Mouse (Mus musculus): Measurements from ENCODE around the gene Rnaseh2c.

Gene Rnaseh2c

GRCm38 (mm10) chr19:5579971-5580370 lies 21.7 kb upstream of the Rnaseh2c start:
- DNase-seq, result no peak

GRCm38 (mm10) chr19:5580776-5581175 lies 20.9 kb upstream of the Rnaseh2c start:
- no peak for DNase-seq

- DNase-seq, result no peak
Measured at GRCm38 (mm10) chr19:5581995-5582394, 19.7 kb upstream of the Rnaseh2c start.

GRCm38 (mm10) chr19:5589159-5589558 lies 12.5 kb upstream of the Rnaseh2c start:
- no peak for DNase-seq

- DNase-seq, result no peak
Measured at GRCm38 (mm10) chr19:5591888-5592287, 9.8 kb upstream of the Rnaseh2c start.

- DNase-seq, result no peak
Measured at GRCm38 (mm10) chr19:5599224-5599623, 2.4 kb upstream of the Rnaseh2c start.

DNA sequence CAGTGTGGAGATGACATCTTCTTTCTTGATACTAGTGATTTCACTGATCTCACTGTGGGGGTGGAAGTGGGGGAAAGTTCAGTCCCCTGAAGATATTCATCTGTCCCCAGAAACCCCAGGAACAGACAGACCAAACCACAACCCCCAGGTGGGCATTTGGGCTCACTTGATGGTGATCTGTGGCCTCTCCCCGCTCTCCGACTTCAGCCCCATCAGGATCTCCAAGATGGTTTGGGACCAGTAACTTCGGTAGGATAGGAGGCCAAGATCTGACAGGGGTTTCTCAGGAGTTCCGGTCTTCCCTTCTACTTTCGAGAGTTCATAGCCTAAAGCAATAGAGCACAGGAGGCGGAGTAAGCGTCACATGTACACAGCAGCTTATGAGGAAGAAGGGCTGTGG lies 2.0 kb downstream of the Rnaseh2c start:
- no peak for DNase-seq

DNA sequence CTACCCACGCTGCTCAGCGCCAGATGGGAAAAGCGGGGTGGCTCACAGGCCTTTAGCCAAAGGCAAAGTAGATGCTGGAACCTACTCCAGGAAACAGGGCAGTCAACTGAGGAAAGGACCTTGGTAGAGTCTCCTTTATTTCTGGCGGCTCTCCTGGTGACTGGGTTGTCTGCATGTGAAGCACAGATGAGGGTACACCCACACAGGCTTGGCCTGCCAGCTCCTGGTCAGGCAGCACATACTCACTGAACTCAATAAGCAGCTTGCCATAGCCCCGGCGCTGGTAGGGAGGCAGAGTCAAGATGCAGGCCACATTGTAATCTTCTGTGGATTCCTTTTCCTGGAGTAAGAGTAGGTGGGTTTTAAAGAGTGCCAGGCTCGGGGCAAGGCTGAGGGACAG lies 3.5 kb downstream of the Rnaseh2c start:
- DNase-seq, result no peak

DNA sequence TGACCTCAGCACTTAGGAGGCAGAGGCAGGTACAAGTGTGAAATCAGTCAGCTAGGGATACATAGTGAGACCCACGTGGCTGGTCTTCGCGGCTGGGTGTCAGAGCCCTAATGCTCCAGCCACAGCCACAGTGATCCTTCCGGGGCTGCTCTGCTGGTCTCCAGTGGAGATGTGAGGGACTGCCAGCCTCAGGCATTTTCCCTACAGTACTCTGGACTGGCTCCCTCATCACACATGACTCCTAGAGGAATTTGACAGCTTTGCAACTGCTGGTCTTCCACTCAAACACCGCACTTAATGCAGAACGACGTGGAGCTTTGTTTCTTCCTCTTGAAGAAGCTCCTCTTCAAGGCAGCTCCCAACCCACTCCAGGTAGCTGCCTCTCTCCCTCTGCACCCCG lies 4.5 kb downstream of the Rnaseh2c start:
- DNase-seq, result no peak

GRCm38 (mm10) chr19:5607705-5608410 lies 6.2 kb downstream of the Rnaseh2c start:
- no peak for DNase-seq

DNA sequence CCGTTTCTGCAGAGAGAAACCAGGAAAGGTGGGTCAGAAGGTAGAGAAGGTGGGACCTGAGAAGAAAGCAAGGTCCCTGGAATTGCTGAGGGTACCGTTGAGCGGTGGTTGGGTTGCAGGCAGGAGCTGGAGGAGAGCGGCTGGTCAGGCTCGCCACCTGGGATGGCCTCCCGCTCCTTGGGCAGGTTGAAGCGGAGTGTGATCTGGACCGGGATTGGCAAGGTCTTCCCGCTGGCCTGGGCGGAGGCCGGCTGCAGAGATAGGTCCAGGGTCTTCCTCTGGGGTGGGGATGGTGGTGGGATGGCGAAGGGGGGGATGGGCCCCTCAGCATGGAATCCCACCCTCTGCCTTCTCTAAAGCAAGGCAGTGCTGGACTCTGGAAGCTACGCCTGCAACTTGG lies 7.0 kb downstream of the Rnaseh2c start:
- DNase-seq, result no peak

- peak in 1 of 2 experiments; percentile 11 for DNase-seq
Measured at GRCm38 (mm10) chr19:5609171-5609546, 7.5 kb downstream of the Rnaseh2c start.

GRCm38 (mm10) chr19:5609547-5610404 lies 8.1 kb downstream of the Rnaseh2c start, which contains the start of gene Kat5:
Gene Kat5, minus strand, starts transcription at chr19:5610237.
- peak; percentile 80 to 89 for DNase-seq

DNA sequence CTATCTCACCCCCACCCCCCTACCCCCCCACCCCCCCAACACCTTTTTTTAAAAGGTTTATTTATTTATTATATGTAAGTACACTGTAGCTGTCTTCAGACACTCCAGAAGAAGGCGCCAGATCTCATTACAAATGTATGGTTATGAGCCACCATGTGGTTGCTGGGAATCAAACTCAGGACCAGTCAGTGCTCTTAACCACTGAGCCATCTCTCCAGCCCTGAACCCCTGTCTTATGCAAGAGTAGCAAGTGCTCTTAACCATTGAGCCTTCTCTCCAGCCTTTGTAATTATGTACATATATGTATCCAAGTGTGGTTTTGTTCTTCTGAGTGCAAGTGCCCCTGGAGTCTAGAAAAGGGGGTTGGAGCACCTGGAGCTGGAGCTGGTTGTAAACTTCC lies 10.3 kb downstream of the Rnaseh2c start:
- DNase-seq, result no peak

DNA sequence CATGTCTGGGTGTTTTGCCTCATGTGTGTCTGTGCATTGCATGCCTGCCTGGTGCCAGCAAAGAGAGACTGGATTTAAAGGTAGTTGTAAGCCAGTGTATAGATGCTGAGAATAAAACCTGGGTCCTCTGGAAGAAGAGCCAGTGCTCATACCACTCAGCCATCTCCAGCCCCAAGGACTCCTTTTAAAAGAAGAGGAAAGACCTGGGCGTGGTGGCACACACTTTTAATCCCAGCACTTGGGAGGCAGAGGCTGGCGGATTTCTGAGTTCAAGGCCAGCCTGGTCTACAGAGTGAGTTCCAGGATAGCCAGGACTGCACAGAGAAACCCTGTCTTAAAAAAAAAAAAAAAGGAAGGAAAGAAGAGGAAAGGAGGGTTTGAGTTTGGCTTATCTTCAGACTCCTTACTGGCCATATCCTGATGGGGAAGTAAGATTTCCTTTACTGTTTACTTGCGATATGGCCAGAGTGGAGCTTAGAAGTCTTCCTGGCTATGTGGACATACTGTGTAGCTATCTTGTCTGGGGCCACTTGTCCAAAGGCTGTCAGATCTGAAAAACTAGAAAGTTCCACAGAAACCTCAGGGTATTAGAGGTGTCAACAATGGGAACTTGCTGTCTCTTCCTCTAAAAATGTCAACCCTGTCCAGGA lies 11.2 kb downstream of the Rnaseh2c start:
- no peak for DNase-seq

DNA sequence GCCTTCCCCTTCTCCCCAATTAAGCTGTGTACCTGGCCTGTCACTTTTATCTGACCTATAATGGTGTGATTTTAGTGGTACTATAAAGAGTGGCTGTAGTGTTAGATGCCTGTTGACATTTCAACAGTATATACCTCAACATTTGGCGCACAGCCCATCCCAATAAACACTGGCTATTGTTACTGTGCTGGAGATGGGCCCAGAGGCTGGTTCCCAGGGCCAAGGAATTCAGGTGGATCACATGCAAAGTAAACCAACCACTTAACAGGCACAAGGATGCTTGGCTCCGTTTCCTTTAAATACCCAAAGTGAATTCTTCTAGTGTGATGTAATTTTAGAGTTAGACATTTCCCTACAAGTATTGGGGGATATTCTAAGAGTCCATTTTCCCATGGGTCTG lies 13.3 kb downstream of the Rnaseh2c start:
- no peak for DNase-seq

GRCm38 (mm10) chr19:5620007-5620406 lies 18.3 kb downstream of the Rnaseh2c start:
- no peak for DNase-seq

GRCm38 (mm10) chr19:5621884-5622283 lies 20.2 kb downstream of the Rnaseh2c start:
- no peak for DNase-seq

- DNase-seq, result no peak
Measured at GRCm38 (mm10) chr19:5625311-5625710, 23.6 kb downstream of the Rnaseh2c start.

DNA sequence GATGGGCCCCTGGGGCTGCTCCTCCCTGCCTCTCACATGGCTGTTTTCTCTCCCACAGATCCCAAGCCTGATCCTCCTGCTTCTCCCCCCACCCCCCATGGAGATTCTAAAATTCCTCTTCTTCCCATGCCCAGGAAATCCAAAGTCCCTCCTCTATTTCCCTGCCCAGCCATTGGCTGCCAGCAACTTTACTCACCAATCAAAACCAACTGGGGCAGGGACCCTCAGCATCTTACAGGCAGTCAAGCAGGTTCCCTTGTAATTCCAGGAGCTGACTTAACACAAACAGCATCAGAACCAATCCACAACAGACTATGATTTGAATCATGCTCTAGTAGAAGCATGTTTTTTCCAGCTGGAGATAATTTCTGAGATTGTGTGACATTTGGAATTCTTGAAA lies 28.2 kb downstream of the Rnaseh2c start:
- no peak for DNase-seq

GRCm38 (mm10) chr19:5632120-5632519 lies 30.4 kb downstream of the Rnaseh2c start:
- no peak for DNase-seq

GRCm38 (mm10) chr19:5636036-5636570 lies 34.4 kb downstream of the Rnaseh2c start:
- DNase-seq, result no peak

DNA sequence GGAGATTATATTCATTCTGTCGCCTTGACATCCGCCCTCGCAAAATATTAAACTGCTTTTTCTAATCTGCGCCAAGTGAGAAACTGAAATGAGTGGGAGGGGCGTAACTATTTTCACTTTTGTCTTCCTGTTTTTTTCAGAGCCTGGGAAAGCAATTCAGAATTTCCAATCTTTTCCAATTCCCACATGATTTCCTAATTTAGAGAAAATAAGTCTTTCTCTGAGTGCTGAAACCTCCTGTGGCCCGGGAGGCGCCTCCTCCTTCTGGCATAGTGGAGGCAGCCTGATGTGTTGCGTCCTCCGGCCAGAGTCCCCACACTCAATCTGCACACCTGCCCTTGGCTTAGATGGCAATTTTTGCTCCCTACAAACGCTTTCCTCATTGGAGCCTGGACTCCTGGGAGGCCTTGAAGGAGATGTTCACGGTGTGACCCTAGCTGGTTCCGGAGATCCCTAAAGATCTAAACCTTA lies 34.9 kb downstream of the Rnaseh2c start:
- DNase-seq, result peak in 1 of 2 experiments; percentile 31

Measured in thymus, adult 18-20 months (tissue).